Mouse (Mus musculus) gastrocnemius, postnatal 36 days (tissue): ENCODE results near the gene Syne3. TPM values are rescaled to one million over a fixed set of nuclear protein-coding genes. Genes with fewer than 3 reads are reported as not detected.

Source experiments
- DNase-seq, 2 experiments: peaks; one replicate each; pipeline ENCODE4 v3.0.0; 2022
- intact Hi-C: fragments of 180-260 bp; cut with DNase I; formaldehyde crosslinking; loops from one replicate; pipeline ENCODE4 v1.15.1; 2025
- total RNA-seq, 2 experiments: library from RNA; stranded (reverse); gene quantifications; 2 replicates each; pipeline ENCODE4 v1.2.3; 2021

Syne3 gene
- total RNA-seq, 2 experiments from 2014 or later = 3.1 to 3.8 TPM

- intact Hi-C loops = no loop called here
- no peak for DNase-seq
Observed at GRCm38 (mm10) chr12:104908024-104908781, 101.4 kb downstream of the Syne3 start.

- intact Hi-C loops = no loop called here
- no peak for DNase-seq
Observed at GRCm38 (mm10) chr12:104907133-104907532, 102.5 kb downstream of the Syne3 start.

- DNase-seq = no peak
- intact Hi-C loops = no loop called here
Observed at GRCm38 (mm10) chr12:104904138-104904537, 105.5 kb downstream of the Syne3 start.

- intact Hi-C loops = no loop called here
- no peak for DNase-seq
Observed at GRCm38 (mm10) chr12:104902392-104903053, 107.1 kb downstream of the Syne3 start.

DNA sequence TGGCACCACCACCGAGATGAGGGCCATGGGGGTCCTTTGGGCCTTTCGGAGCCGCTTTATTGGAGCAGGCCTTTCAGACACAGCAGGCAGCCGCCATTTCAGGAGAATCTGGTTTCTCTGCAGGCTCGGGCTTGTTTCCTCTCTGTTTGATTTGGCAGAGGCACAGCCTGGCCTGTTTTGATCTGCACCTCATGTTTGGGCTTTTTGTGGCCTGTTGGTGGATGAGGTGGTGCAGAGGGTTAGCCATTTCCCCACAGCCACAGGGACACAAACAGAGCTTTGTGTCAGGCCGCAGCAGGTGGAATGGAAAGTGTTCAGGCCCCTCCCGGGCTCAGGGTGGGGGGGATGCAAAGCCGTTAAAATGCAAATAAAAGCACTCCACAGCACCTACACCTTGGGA is 108.3 kb downstream of the Syne3 start:
- intact Hi-C loops = no loop called here

GRCm38 (mm10) chr12:104899835-104900234 is 109.8 kb downstream of the Syne3 start:
- DNase-seq = peak in 1 of 2 experiments; percentile 28
- intact Hi-C loops = no loop called here

More for the DNA sequence above, 108.3 kb downstream of the Syne3 start:
- DNase-seq = no peak

GRCm38 (mm10) chr12:104899161-104899560 is 110.4 kb downstream of the Syne3 start:
- intact Hi-C loops = no loop called here

GRCm38 (mm10) chr12:104898718-104899117 is 110.9 kb downstream of the Syne3 start:
- no peak for DNase-seq

More at GRCm38 (mm10) chr12:104899161-104899560, 110.4 kb downstream of the Syne3 start:
- no peak for DNase-seq

DNA sequence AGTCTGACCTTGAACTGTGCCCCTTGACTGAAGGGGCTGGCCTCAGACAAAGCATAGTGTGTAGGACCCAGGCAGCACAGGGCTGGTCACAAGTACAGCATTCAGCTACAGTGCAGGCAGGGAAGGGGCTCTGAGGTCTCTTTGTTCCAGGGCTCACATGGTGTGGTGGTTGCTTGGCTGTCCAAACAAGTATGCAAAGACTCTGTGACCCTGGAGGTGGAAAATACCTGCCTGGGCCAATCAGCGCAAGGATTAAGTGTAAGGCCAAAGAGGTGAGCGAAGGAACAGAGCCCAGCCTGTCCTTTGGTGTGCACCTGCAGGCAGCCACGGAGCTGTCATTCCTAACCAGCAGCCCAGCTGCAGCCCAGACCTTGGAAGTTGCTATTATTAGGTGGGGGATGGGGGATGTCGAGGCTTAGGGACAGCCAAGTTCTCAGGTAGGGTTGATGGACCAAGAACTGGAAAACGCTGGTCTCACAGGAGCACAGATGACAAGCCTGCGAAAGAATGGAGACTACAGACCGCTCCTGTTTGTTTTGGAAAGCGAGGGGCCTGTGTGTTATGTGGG is 112.5 kb downstream of the Syne3 start:
- DNase-seq = no peak
- intact Hi-C loops = no loop called here

More at GRCm38 (mm10) chr12:104898718-104899117, 110.9 kb downstream of the Syne3 start:
- intact Hi-C loops = no loop called here

DNA sequence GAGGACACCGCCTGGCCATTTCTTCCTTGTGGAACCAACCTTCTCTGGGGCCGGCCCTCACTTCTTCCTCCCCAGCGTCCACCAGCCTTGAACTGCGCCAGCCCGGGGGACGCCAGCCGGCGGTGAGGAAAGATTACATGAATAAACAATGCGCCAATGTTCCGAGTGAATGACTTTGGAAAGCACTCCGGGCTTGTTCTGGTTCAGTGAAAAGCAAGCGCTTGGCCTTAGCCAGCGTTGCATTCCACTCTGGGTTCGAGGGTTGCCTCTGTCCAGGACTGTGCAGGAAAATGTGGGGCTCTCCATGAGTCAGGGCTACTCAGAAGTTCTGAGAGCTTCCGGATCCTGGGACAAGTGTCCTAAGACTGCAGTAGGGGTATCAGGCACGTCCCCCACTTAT is 113.0 kb downstream of the Syne3 start:
- DNase-seq = no peak
- intact Hi-C loops = no loop called here

- intact Hi-C loops = no loop called here
- no peak for DNase-seq
Observed at GRCm38 (mm10) chr12:104892245-104892644, 117.4 kb downstream of the Syne3 start.

DNA sequence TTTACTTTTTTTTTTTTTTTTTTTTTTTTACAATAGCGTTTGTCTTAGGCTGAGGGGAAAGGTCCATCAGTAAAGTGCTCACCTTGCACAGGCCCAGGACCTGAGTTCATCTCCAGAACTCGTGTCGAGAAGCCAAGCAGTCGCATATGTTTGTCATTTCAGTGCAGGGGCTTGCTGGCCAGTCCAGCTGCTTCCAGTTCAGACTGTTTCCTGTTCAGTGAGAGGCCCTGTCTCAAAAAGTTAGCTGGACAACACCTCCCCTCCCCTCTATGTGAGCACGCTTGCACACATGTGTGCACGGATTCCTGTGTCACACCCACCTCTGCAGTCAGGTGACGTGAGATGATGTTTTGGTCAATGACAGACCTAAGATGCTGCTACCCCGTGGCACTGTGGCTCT is 119.5 kb downstream of the Syne3 start:
- intact Hi-C loops = no loop called here
- DNase-seq = no peak

DNA sequence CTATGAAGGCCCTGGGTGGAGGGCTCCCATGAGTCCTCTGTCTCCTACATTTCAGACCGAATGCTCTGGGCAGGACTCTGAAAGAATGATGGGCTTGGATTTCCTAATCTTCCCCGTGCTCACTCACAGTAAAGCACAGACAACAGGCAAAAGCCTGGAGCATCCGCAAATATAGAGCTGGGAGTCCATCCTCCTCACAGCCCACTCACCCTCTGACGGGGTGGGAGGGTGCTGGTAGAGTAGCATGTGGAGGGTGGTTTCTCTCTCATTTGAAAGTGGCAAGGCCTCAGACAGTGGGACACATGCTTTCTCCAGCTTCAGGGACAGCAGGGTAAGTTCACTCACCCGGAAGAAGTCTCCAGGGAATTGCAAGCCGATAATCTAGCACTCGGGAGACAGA is 123.5 kb downstream of the Syne3 start:
- intact Hi-C loops = no loop called here
- no peak for DNase-seq

GRCm38 (mm10) chr12:104882533-104882932 is 127.1 kb downstream of the Syne3 start:
- intact Hi-C loops = no loop called here
- no peak for DNase-seq

- intact Hi-C loops = no loop called here
- DNase-seq = no peak
Observed at GRCm38 (mm10) chr12:104882061-104882460, 127.5 kb downstream of the Syne3 start.

DNA sequence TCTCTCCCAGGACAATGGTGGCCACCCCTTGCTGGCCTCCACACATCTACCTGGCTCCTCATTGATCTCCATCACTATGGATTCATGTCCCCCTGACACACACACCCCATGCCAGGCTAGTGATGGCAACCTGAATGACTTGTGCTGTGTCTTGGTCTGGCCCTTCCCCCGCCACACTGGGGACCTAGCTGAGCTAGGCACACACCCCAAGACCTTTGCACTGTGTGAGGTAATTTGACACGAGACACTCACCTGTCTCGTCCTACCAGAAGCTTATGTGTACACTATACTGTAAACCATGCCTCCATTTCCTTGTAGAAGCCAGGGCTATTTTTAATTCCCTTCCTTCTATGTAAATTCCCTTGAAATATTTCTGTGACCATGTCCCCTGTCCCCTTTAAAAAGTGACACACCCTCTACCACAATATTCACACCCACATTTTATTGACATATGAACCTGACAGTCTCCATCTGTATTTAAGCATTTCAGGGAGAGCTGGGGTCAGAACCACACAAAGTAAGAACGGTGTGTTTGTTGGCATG is 128.0 kb downstream of the Syne3 start:
- DNase-seq = no peak
- intact Hi-C loops = no loop called here

DNA sequence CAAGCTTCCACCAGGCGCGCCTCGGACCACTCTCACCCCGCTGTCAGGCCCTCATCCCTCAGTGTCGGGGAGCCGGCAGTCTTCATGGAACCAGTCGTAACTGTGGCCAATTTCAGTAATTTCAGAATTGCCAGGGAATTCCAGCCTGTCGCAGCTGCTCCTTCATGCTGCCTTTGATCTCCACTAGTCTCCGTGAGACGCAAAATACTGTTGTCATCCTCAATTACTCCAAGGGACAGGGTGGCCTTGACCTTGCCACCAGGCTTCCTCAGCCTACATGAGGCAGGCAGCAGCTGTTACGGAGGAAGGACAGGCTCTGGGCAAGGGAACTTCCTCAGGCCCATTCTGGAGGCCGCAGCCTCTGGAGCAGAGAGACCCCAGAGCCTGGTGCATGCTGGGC is 129.2 kb downstream of the Syne3 start:
- intact Hi-C loops = no loop called here
- DNase-seq = no peak
